ENCODE assay signal across 17 mouse cellular contexts in genomic region chr9:79001930-79002329, GRCm38 (mm10).
DNase-seq lines count a peak whose midpoint lies in the region; ATAC-seq and TF ChIP-seq lines count a peak whose summit lies in the region.
"Had no signal": no experiment of that assay in that cellular context is flagged by ENCODE, and none has a peak within 500 bp of the region (broad histone marks: within the 10 kb centered on the region; RNA-seq: fewer than 3 reads in every experiment).

No protein-coding gene starts in this region.

- no peak overlapping the region for H3K9ac ChIP-seq in intestine, embryonic 14.5 days (ENCODE audit: low read length)
- no peak overlapping the region for H3K9ac ChIP-seq in intestine, postnatal 0 days (ENCODE audit: low read depth, low read length)
- H3K9ac ChIP-seq in midbrain, postnatal 0 days (replicated peaks; ENCODE audit: low read length, poor library complexity, severe bottlenecking) = no peak overlapping the region
- H3K9ac ChIP-seq in midbrain, embryonic 15.5 days = no peak overlapping the region
- H3K9ac ChIP-seq in stomach, embryonic 16.5 days (ENCODE audit: low read length) = no peak overlapping the region
- H3K9ac ChIP-seq: liver, embryonic 12.5 days; neural tube, embryonic 12.5 days had no signal

- ATAC-seq in intestine, embryonic 14.5 days (replicated peaks; ENCODE audit: low FRiP score, low TSS enrichment, low read depth) = 0 out of 2 replicates have a peak, but pooled peaks have one; percentile 27
- no peak for ATAC-seq in intestine, postnatal 0 days
- no peak for ATAC-seq in midbrain, postnatal 0 days (ENCODE audit: low FRiP score)
- ATAC-seq in midbrain, embryonic 15.5 days (replicated peaks) = no peak
- peak; percentile 71; the same call in 1 of the 2 replicates for ATAC-seq in stomach, embryonic 16.5 days (ENCODE audit: insufficient read depth, low FRiP score)
- ATAC-seq: liver, embryonic 12.5 days had no signal

- DNase-seq in adrenal gland, postnatal 14 days = peak; percentile 4
- no peak for DNase-seq in adrenal gland, adult 18-20 months (ENCODE audit: low spot score in 2 of 2)
- DNase-seq in intestine, embryonic 14.5 days (ENCODE audit: low spot score) = no peak
- DNase-seq in midbrain, postnatal 0 days (ENCODE audit: low spot score) = peak; percentile 2
- no peak for DNase-seq in urinary bladder, adult 2 months (ENCODE audit: low spot score)
- DNase-seq: adrenal gland, postnatal 25 days; gastrocnemius, postnatal 14 days; kidney, adult 11 months; right cerebral cortex, postnatal 25 days; thymus, postnatal 14 days had no signal

- H3K4me1 ChIP-seq in intestine, embryonic 14.5 days (replicated peaks; ENCODE audit: control insufficient read depth, insufficient read depth, low read length) = no peaks in the 10 kb centered on the region
- no peaks in the 10 kb centered on the region for H3K4me1 ChIP-seq in intestine, postnatal 0 days (replicated peaks; ENCODE audit: control insufficient read depth, insufficient read depth, low read length)
- no peaks in the 10 kb centered on the region for H3K4me1 ChIP-seq in midbrain, postnatal 0 days (ENCODE audit: insufficient read depth, low read length)
- no peaks in the 10 kb centered on the region for H3K4me1 ChIP-seq in midbrain, embryonic 15.5 days
- 0 out of 2 replicates have a peak, but pooled peaks cover 4% of the 10 kb centered on the region for H3K4me1 ChIP-seq in stomach, embryonic 16.5 days (ENCODE audit: control insufficient read depth, insufficient read depth, low read length)
- H3K4me1 ChIP-seq: hindbrain, embryonic 10.5 days; liver, embryonic 12.5 days; neural tube, embryonic 12.5 days had no signal

- no peaks in the 10 kb centered on the region for H3K9me3 ChIP-seq in intestine, embryonic 14.5 days (ENCODE audit: control insufficient read depth, low read length)
- H3K9me3 ChIP-seq in intestine, postnatal 0 days (ENCODE audit: control insufficient read depth) = no peaks in the 10 kb centered on the region
- H3K9me3 ChIP-seq in midbrain, postnatal 0 days (ENCODE audit: low read length) = no peaks in the 10 kb centered on the region
- H3K9me3 ChIP-seq in midbrain, embryonic 15.5 days = no peaks in the 10 kb centered on the region
- no peaks in the 10 kb centered on the region for H3K9me3 ChIP-seq in stomach, embryonic 16.5 days (replicated peaks; ENCODE audit: control insufficient read depth, low read length)
- H3K9me3 ChIP-seq: hindbrain, embryonic 10.5 days; liver, embryonic 12.5 days; neural tube, embryonic 12.5 days had no signal

- no peak overlapping the region for H3K4me2 ChIP-seq in intestine, embryonic 14.5 days (ENCODE audit: low read length)
- H3K4me2 ChIP-seq in intestine, postnatal 0 days (replicated peaks; ENCODE audit: low read depth) = no peak overlapping the region
- no peak overlapping the region for H3K4me2 ChIP-seq in midbrain, postnatal 0 days (ENCODE audit: low read depth, low read length, poor library complexity, severe bottlenecking)
- H3K4me2 ChIP-seq in midbrain, embryonic 15.5 days = no peak overlapping the region
- no peak overlapping the region for H3K4me2 ChIP-seq in stomach, embryonic 16.5 days (ENCODE audit: low read depth, low read length)
- H3K4me2 ChIP-seq: heart, embryonic 11.5 days; liver, embryonic 12.5 days; neural tube, embryonic 12.5 days had no signal

- TF ChIP-seq CTCF in intestine, postnatal 0 days (IDR thresholded peaks at IDR 0.05; ENCODE audit: low read depth) = no peak
- TF ChIP-seq CTCF in midbrain, postnatal 0 days (IDR thresholded peaks at IDR 0.05) = no peak

- H3K27me3 ChIP-seq in intestine, embryonic 14.5 days (replicated peaks; ENCODE audit: control insufficient read depth, insufficient read depth, low read length) = no peaks in the 10 kb centered on the region
- H3K27me3 ChIP-seq in intestine, postnatal 0 days (replicated peaks; ENCODE audit: control insufficient read depth, insufficient read depth, low read length) = no peaks in the 10 kb centered on the region
- H3K27me3 ChIP-seq in midbrain, postnatal 0 days (ENCODE audit: insufficient read depth, low read length) = no peaks in the 10 kb centered on the region
- H3K27me3 ChIP-seq in midbrain, embryonic 15.5 days (replicated peaks) = no peaks in the 10 kb centered on the region
- H3K27me3 ChIP-seq in stomach, embryonic 16.5 days (ENCODE audit: control insufficient read depth, insufficient read depth, low read length) = no peaks in the 10 kb centered on the region
- H3K27me3 ChIP-seq: liver, embryonic 12.5 days; neural tube, embryonic 12.5 days had no signal

- no peak overlapping the region for H3K4me3 ChIP-seq in intestine, embryonic 14.5 days (ENCODE audit: low read depth, low read length)
- H3K4me3 ChIP-seq in intestine, postnatal 0 days (ENCODE audit: low read depth, low read length) = no peak overlapping the region
- no peak overlapping the region for H3K4me3 ChIP-seq in midbrain, postnatal 0 days (ENCODE audit: low read depth, low read length)
- H3K4me3 ChIP-seq in midbrain, embryonic 15.5 days = no peak overlapping the region
- H3K4me3 ChIP-seq in stomach, embryonic 16.5 days (replicated peaks; ENCODE audit: low read length) = no peak overlapping the region
- H3K4me3 ChIP-seq: hindbrain, embryonic 10.5 days; liver, embryonic 12.5 days; neural tube, embryonic 12.5 days had no signal

- H3K36me3 ChIP-seq in intestine, embryonic 14.5 days (ENCODE audit: control insufficient read depth, insufficient read depth, low read length) = no peaks in the 10 kb centered on the region
- H3K36me3 ChIP-seq in intestine, postnatal 0 days (ENCODE audit: control insufficient read depth, insufficient read depth) = no peaks in the 10 kb centered on the region
- no peaks in the 10 kb centered on the region for H3K36me3 ChIP-seq in midbrain, postnatal 0 days (ENCODE audit: insufficient read depth, low read length)
- no peaks in the 10 kb centered on the region for H3K36me3 ChIP-seq in midbrain, embryonic 15.5 days (replicated peaks)
- H3K36me3 ChIP-seq in stomach, embryonic 16.5 days (ENCODE audit: control insufficient read depth, insufficient read depth, low read length) = no peaks in the 10 kb centered on the region
- H3K36me3 ChIP-seq: hindbrain, embryonic 10.5 days; liver, embryonic 12.5 days; neural tube, embryonic 12.5 days had no signal

- WGBS in intestine, embryonic 14.5 days = 50% methylated on average over 1 of the region's 1 CpGs
- 56% methylated on average over 1 of the region's 1 CpGs for WGBS in intestine, postnatal 0 days
- 74% methylated on average over 1 of the region's 1 CpGs for WGBS in midbrain, postnatal 0 days
- WGBS in midbrain, embryonic 15.5 days = 63% methylated on average over 1 of the region's 1 CpGs
- WGBS in stomach, embryonic 16.5 days = 30% methylated on average over 1 of the region's 1 CpGs

- no peak overlapping the region for H3K27ac ChIP-seq in intestine, embryonic 14.5 days (ENCODE audit: low read depth)
- H3K27ac ChIP-seq in intestine, postnatal 0 days (ENCODE audit: low read depth, low read length) = no peak overlapping the region
- H3K27ac ChIP-seq in midbrain, postnatal 0 days (ENCODE audit: low read depth, low read length) = no peak overlapping the region
- H3K27ac ChIP-seq in midbrain, embryonic 15.5 days = no peak overlapping the region
- peak overlapping the region; percentile 60; the same call in 1 of the 2 replicates for H3K27ac ChIP-seq in stomach, embryonic 16.5 days (ENCODE audit: low read length)
- H3K27ac ChIP-seq: hindbrain, embryonic 10.5 days; liver, embryonic 12.5 days; neural tube, embryonic 12.5 days had no signal

Comparison
In these comparisons a context has a peak if more than half of its experiments do, and no peak if none do; other contexts are left out.
1. DNase-seq: peak in adrenal gland, postnatal 14 days (single experiment) and midbrain, postnatal 0 days (single experiment); none in adrenal gland, adult 18-20 months (0 of 2), intestine, embryonic 14.5 days (single experiment) and urinary bladder, adult 2 months (single experiment).
2. ATAC-seq: peak in intestine, embryonic 14.5 days (single experiment) and stomach, embryonic 16.5 days (single experiment); none in intestine, postnatal 0 days (single experiment), midbrain, postnatal 0 days (single experiment) and midbrain, embryonic 15.5 days (single experiment).